Mouse (Mus musculus): ENCODE measurements around the gene Slc35g3. TPM values are rescaled to one million over a fixed set of nuclear protein-coding genes. Genes with fewer than 3 reads are reported as not detected.

The Slc35g3 gene
- polyA plus RNA-seq, 1 experiment: not detected

- H3K4me3 ChIP-seq (ENCODE audit: insufficient read depth, low read length): peak within 1 kb of the TSS; percentile 75
- TF ChIP-seq POLR2A (IDR thresholded peaks at IDR 0.05; ENCODE audit: borderline replicate concordance, low read depth, low read length): no peak
- peaks cover 24% of the 10 kb centered on the region for H3K4me1 ChIP-seq (ENCODE audit: control insufficient read depth, insufficient read depth, low read length)
- H3K27ac ChIP-seq (ENCODE audit: insufficient read depth, low read depth, low read length): peak within 1 kb of the TSS; percentile 94
These were observed 39.7 kb upstream of the Slc35g3 start, which contains the start of gene Fgf11 for GRCm38 (mm10) chr11:69801379-69801977. Gene Fgf11, minus strand, starts transcription at chr11:69801857.

- peak overlapping the region; percentile 75 for H3K4me3 ChIP-seq (ENCODE audit: insufficient read depth, low read length)
These were observed 38.8 kb upstream of the Slc35g3 start for GRCm38 (mm10) chr11:69800392-69801197.

DNA sequence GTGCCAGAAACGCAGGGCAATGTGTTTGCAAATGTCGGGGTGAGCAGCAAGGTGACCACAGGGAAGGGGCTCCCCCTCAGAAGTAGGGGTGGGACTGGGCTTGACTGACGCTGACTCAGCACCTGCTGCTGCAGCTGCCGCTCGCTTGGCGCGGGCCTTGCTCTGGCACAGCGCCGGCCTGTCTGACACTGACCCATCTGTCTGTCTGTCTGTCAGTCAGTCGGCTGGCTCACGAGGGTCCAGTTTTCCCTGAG lies 38.3 kb upstream of the Slc35g3 start:
- TF ChIP-seq CTCF (IDR thresholded peaks at IDR 0.05; ENCODE audit: low read depth, low read length) (no peak), POLR2A (IDR thresholded peaks at IDR 0.05; ENCODE audit: borderline replicate concordance, low read depth, low read length) (no peak)
- Histone ChIP-seq H3K4me3 (ENCODE audit: insufficient read depth, low read length) (peak overlapping the region; percentile 75), H3K27ac (ENCODE audit: insufficient read depth, low read depth, low read length) (peak overlapping the region; percentile 94), H3K4me1 (ENCODE audit: control insufficient read depth, insufficient read depth, low read length) (peaks cover 26% of the 10 kb centered on the region)

More at GRCm38 (mm10) chr11:69800392-69801197, 38.8 kb upstream of the Slc35g3 start:
- Histone ChIP-seq H3K4me1 (ENCODE audit: control insufficient read depth, insufficient read depth, low read length) (peaks cover 26% of the 10 kb centered on the region), H3K27ac (ENCODE audit: insufficient read depth, low read depth, low read length) (peak overlapping the region; percentile 94)
- TF ChIP-seq POLR2A (IDR thresholded peaks at IDR 0.05; ENCODE audit: borderline replicate concordance, low read depth, low read length) (no peak), CTCF (IDR thresholded peaks at IDR 0.05; ENCODE audit: low read depth, low read length) (no peak)

DNA sequence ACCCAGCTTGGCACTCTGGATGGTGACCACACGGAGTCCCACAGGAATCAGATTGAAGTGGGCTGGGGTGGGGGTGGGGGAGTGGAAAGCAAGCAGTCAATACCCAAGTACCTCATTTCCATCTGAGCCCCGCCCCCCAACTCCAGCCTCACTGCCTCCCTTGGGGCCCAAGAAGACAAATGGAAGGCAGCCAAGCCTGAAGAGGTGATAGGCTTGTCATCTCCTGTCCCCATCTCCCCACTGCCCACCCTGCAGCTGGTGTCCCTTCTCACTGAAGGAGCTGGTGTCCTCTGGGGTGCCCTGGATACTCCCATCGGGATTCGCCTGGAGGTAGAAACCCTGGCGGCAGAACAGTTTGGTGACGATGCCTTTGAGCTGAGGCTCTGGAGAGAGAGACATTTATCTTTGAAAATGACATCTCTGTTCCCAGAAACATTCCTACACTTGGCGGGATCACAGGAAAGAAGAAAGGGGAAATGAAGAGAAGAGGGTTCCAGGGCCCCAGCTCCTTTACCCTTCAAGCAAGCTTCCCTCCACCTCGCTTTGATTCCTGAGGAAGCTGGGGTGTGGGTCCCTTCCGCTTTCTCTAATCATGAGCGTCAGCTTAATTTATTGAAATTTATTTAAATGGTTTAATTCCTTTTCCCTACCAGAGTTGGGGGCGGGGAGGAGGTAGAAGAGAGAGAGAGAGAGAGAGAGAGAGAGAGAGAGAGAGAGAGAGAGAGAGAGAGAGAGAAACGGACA lies 37.8 kb upstream of the Slc35g3 start:
- H3K27ac ChIP-seq (ENCODE audit: insufficient read depth, low read depth, low read length): peak overlapping the region; percentile 94
- H3K4me1 ChIP-seq (ENCODE audit: control insufficient read depth, insufficient read depth, low read length): peaks cover 29% of the 10 kb centered on the region
- H3K4me3 ChIP-seq (ENCODE audit: insufficient read depth, low read length): peak overlapping the region; percentile 75
- TF ChIP-seq CTCF (IDR thresholded peaks at IDR 0.05; ENCODE audit: low read depth, low read length): 0 out of 2 replicates have a peak, but pooled peaks have one; percentile 15
- TF ChIP-seq POLR2A (IDR thresholded peaks at IDR 0.05; ENCODE audit: borderline replicate concordance, low read depth, low read length): no peak

DNA sequence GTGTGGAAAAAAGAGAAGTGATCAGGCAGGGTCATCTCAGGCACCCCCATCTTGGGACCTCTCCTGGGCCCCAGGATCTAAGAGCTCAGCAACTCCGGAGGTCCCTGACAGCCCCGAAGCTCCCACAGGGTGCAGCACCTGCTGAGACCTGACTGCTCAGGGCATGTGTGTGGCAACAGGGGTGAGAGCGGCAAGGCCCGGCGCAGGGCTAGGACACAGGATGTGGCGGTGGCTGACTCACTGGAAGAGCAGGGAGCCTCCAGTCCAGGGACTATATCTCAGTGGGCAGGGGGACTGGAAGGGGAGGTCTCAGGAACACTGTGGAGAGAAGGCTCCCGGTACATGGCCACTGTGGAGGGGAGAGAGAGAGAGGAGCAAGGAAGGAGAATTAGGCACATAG lies 36.2 kb upstream of the Slc35g3 start:
- TF ChIP-seq POLR2A (IDR thresholded peaks at IDR 0.05; ENCODE audit: borderline replicate concordance, low read depth, low read length) (no peak), CTCF (IDR thresholded peaks at IDR 0.05; ENCODE audit: low read depth, low read length) (no peak)
- peak overlapping the region; percentile 75 for H3K4me3 ChIP-seq (ENCODE audit: insufficient read depth, low read length)
- H3K4me1 ChIP-seq (ENCODE audit: control insufficient read depth, insufficient read depth, low read length): peaks cover 35% of the 10 kb centered on the region
- peak overlapping the region; percentile 94 for H3K27ac ChIP-seq (ENCODE audit: insufficient read depth, low read depth, low read length)

DNA sequence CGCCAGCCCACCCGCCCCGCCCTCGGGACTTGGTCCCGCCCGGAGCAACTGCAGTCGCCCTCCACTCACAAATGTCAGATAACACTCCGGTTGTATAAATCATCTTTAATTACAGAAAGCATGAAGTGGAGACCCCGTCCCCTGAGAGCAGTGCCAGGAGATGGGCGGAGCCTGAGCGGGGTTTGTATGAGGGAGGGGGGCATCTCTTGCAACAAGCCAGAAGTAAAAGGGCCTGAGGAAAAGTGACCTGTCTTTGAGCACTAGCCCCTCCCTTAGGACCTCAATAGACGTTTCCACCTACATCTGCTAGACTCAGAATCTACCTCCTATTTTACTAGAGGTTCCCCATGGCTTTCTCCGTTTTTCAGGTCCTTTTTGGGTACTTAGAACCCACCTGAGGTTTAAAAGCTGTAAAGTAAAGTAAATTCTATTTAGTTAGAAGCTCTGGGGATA lies 34.2 kb upstream of the Slc35g3 start:
- Histone ChIP-seq H3K27ac (ENCODE audit: insufficient read depth, low read depth, low read length) (no peak overlapping the region), H3K4me3 (ENCODE audit: insufficient read depth, low read length) (no peak overlapping the region; the same call in 1 of the 2 replicates), H3K4me1 (ENCODE audit: control insufficient read depth, insufficient read depth, low read length) (peaks cover 37% of the 10 kb centered on the region)
- TF ChIP-seq POLR2A (IDR thresholded peaks at IDR 0.05; ENCODE audit: borderline replicate concordance, low read depth, low read length) (no peak), CTCF (IDR thresholded peaks at IDR 0.05; ENCODE audit: low read depth, low read length) (no peak)

- TF ChIP-seq POLR2A (IDR thresholded peaks at IDR 0.05; ENCODE audit: borderline replicate concordance, low read depth, low read length): no peak
- TF ChIP-seq CTCF (IDR thresholded peaks at IDR 0.05; ENCODE audit: low read depth, low read length): no peak
- peak within 1 kb of the TSS; percentile 62 for H3K4me3 ChIP-seq (ENCODE audit: insufficient read depth, low read length)
- peak within 1 kb of the TSS; percentile 28; the same call in 1 of the 2 replicates for H3K27ac ChIP-seq (ENCODE audit: insufficient read depth, low read depth, low read length)
- peaks cover 37% of the 10 kb centered on the region for H3K4me1 ChIP-seq (ENCODE audit: control insufficient read depth, insufficient read depth, low read length)
These were observed 33.6 kb upstream of the Slc35g3 start, which contains the start of gene Chrnb1 for GRCm38 (mm10) chr11:69795168-69795982. Gene Chrnb1, minus strand, starts transcription at chr11:69795943.

GRCm38 (mm10) chr11:69793429-69793828 lies 31.7 kb upstream of the Slc35g3 start:
- no peak overlapping the region for H3K27ac ChIP-seq (ENCODE audit: insufficient read depth, low read depth, low read length)
- TF ChIP-seq POLR2A (IDR thresholded peaks at IDR 0.05; ENCODE audit: borderline replicate concordance, low read depth, low read length): no peak
- no peak for TF ChIP-seq CTCF (IDR thresholded peaks at IDR 0.05; ENCODE audit: low read depth, low read length)
- H3K4me1 ChIP-seq (ENCODE audit: control insufficient read depth, insufficient read depth, low read length): peaks cover 28% of the 10 kb centered on the region
- no peak overlapping the region for H3K4me3 ChIP-seq (ENCODE audit: insufficient read depth, low read length)

DNA sequence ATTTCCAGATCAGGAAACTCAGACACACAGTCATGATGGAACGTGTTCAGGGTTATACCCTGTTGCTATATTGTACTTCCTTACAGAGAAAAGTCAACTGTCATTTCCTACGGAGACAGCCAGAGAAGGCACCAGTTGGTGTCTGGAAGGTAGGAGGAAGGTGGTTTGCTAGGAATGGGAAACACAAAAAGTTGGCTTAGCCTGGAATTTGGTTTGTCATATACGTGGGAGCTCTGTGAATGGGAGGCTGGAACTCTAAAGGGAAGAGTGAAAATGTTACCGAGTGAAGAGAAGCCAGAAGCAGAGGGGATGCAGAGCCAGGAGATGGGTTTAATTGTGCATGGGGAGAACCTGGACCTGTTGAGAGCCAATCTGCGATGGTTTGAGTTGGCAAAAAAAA lies 29.7 kb upstream of the Slc35g3 start:
- TF ChIP-seq CTCF (IDR thresholded peaks at IDR 0.05; ENCODE audit: low read depth, low read length) (no peak), POLR2A (IDR thresholded peaks at IDR 0.05; ENCODE audit: borderline replicate concordance, low read depth, low read length) (no peak)
- peaks cover 17% of the 10 kb centered on the region for H3K4me1 ChIP-seq (ENCODE audit: control insufficient read depth, insufficient read depth, low read length)
- H3K27ac ChIP-seq (ENCODE audit: insufficient read depth, low read depth, low read length): no peak overlapping the region
- no peak overlapping the region for H3K4me3 ChIP-seq (ENCODE audit: insufficient read depth, low read length)

All from bone marrow macrophage, adult 2 months (primary cell).